Mouse (Mus musculus): ENCODE results near the gene Shroom3.

The Shroom3 gene

GRCm38 (mm10) chr5:92808503-92809415 lies 125.5 kb downstream of the Shroom3 start:
- no peak for DNase-seq (ENCODE audit: low read depth)

- DNase-seq (ENCODE audit: low read depth): no peak
Measured at GRCm38 (mm10) chr5:92809416-92809750, 126.1 kb downstream of the Shroom3 start.

- no peak for DNase-seq (ENCODE audit: low read depth)
Measured at GRCm38 (mm10) chr5:92810922-92811533, 127.8 kb downstream of the Shroom3 start.

- no peak for DNase-seq (ENCODE audit: low read depth)
Measured at GRCm38 (mm10) chr5:92811761-92812160, 128.5 kb downstream of the Shroom3 start.

GRCm38 (mm10) chr5:92812936-92813335 lies 129.7 kb downstream of the Shroom3 start:
- DNase-seq (ENCODE audit: low read depth): no peak

GRCm38 (mm10) chr5:92813562-92813961 lies 130.3 kb downstream of the Shroom3 start:
- no peak for DNase-seq (ENCODE audit: low read depth)

GRCm38 (mm10) chr5:92814621-92815020 lies 131.4 kb downstream of the Shroom3 start:
- no peak for DNase-seq (ENCODE audit: low read depth)

- DNase-seq (ENCODE audit: low read depth): no peak
Measured at GRCm38 (mm10) chr5:92817122-92817822, 134.0 kb downstream of the Shroom3 start.

GRCm38 (mm10) chr5:92821370-92821769 lies 138.1 kb downstream of the Shroom3 start:
- DNase-seq (ENCODE audit: low read depth): no peak

GRCm38 (mm10) chr5:92823495-92823894 lies 140.3 kb downstream of the Shroom3 start:
- DNase-seq (ENCODE audit: low read depth): no peak

GRCm38 (mm10) chr5:92824304-92825009 lies 141.2 kb downstream of the Shroom3 start:
- no peak for DNase-seq (ENCODE audit: low read depth)

GRCm38 (mm10) chr5:92830391-92830790 lies 147.2 kb downstream of the Shroom3 start:
- no peak for DNase-seq (ENCODE audit: low read depth)

GRCm38 (mm10) chr5:92834513-92834912 lies 151.3 kb downstream of the Shroom3 start:
- no peak for DNase-seq (ENCODE audit: low read depth)

- no peak for DNase-seq (ENCODE audit: low read depth)
Measured at GRCm38 (mm10) chr5:92837311-92837710, 154.1 kb downstream of the Shroom3 start.

- no peak for DNase-seq (ENCODE audit: low read depth)
Measured at GRCm38 (mm10) chr5:92838351-92838784, 155.1 kb downstream of the Shroom3 start.

- no peak for DNase-seq (ENCODE audit: low read depth)
Measured at GRCm38 (mm10) chr5:92839314-92839713, 156.1 kb downstream of the Shroom3 start.

- DNase-seq (ENCODE audit: low read depth): no peak
Measured at GRCm38 (mm10) chr5:92841474-92841873, 158.2 kb downstream of the Shroom3 start.

GRCm38 (mm10) chr5:92842417-92842816 lies 159.2 kb downstream of the Shroom3 start:
- peak; percentile 58 for DNase-seq (ENCODE audit: low read depth)

GRCm38 (mm10) chr5:92842881-92843280 lies 159.6 kb downstream of the Shroom3 start:
- DNase-seq (ENCODE audit: low read depth): no peak

- no peak for DNase-seq (ENCODE audit: low read depth)
Measured at GRCm38 (mm10) chr5:92843850-92844785, 160.9 kb downstream of the Shroom3 start.

GRCm38 (mm10) chr5:92849743-92850142 lies 166.5 kb downstream of the Shroom3 start:
- DNase-seq (ENCODE audit: low read depth): no peak

All from 416B (cell line).